Mouse (Mus musculus): Measurements from ENCODE around the gene Aldh1a1. TPM values are rescaled to one million over a fixed set of nuclear protein-coding genes. Genes with fewer than 3 reads are reported as not detected.
A peak's percentile ranks its signal among the peaks of the same experiment; 100 is the strongest.
"Not testable (repeated sequence)": the region's sequence is repeated elsewhere in the genome, so short reads cannot be mapped to it uniquely, and the experiment has no call there.

Aldh1a1 gene
- total RNA-seq (2021), result 10 to 100 TPM; 43.8 TPM
- long read RNA-seq, transcript Aldh1a1-206 (16 exons, 2,358 nt), result major isoform, 15 of 60 reads
- long read RNA-seq, partial matches to known transcripts, result 3 of 60 reads
- long read RNA-seq, other reads (novel, unspliced or antisense), result 40 of 60 reads

DNA sequence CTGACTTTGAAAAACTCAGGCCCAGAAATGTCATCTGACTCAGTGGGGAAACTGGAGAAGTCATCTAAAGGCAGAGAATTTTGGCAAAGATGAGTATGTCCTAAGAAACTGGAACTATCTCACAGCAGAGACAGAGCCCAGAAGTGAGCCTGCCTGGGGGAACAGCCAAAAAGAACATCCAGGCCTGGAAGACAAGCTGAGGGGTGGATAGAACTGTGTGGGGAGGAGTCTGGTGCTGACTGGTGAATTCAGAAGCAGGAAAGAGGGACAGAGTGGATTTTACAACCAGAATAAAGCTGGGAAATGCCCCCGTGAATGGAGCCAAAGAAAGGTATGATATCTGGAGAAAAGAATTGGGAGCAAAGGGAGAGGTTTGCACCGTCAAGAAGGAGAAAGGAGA, at the start of gene Aldh1a1:
Aldh1a1 (plus strand) TSS at position 225 of the 400 bp plus-strand sequence.
- peak in 1 of 2 experiments; percentile 9 for DNase-seq (ENCODE audit: low spot score in 2 of 2)

DNA sequence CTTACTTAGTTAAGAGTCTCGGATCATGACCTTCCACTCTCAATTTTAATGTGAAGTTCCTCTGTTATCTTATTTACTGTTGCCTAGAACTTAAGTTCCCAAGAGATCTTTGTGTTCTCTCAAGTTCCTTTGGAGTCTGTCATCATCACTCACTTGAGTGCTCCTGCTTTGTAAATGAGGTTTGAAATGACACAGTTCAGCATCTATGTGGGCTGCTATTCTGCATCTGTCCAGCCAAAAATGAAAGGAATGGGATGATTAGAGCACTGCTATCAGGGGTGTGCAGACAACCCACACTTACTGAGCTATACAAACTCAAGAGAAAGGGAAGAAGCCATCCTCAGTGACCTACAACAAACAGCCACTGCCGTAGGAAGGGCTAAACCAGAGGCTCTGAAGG, 44.7 kb upstream of the Aldh1a1 start:
- no peak for DNase-seq (ENCODE audit: low spot score in 2 of 2)

- peak in 1 of 2 experiments; percentile 44 for DNase-seq (ENCODE audit: low spot score in 2 of 2)
Observed at GRCm38 (mm10) chr19:20449546-20449945, 43.0 kb upstream of the Aldh1a1 start.

DNA sequence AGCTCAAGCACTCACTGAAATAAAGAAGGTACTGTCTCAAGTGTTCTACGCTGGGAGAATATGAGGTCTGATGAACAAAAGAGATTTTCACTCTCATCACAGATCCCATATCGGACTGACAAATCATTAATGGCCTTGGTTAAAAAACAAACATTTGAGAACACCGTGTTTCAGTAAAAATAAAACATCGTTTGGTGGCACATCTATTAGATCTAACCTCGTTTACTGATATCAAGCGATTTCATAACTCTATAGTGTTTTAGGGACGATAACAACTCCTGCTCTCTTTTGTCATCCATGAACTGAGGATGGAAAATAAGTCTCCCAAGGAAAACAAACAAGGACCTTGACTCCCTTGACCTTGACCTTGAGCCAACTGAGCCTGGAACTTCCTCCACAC, 41.5 kb upstream of the Aldh1a1 start:
- DNase-seq (ENCODE audit: low spot score in 2 of 2), result no peak

- no peak for DNase-seq (ENCODE audit: low spot score in 2 of 2)
Observed at GRCm38 (mm10) chr19:20484497-20484896, 8.0 kb upstream of the Aldh1a1 start.

DNA sequence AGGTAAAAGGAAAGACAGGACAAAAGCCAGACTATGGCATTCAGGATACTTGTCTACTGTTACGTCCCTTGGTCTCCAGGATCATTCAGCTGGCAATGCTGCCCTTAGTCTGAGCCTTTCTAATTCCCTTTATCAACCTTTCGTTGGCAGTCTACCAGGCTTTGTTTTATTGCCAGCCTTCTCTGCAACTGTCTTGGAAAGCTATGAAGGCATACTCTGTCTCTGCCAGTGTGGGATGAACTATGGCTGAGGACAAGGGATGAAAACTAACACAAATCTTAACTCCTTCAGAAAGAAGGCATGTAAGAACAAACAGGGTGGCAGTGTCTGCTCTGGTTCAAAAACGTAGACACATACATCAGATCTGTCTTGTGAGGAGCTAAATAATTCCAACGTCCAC, 565 bp upstream of the Aldh1a1 start:
- DNase-seq (ENCODE audit: low spot score in 2 of 2), result no peak

DNA sequence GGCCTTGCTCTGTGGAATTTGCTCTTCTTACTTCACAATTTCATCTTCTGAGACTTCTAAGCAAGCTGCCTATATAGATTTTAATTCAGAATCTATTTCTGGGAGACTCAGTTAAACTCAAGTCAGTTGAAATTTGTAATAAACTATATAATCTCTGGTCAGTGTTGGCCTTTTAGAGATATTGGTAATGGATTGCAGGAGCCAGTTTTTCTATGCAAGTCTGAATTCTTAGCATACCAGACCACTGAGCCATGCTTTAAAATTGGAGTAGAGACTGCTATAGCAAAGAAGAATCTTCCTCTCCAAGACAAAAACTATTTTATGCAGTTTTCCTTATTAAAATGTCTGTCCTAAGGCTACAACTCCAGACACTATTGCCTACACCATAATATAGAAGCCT, 4.0 kb downstream of the Aldh1a1 start:
- DNase-seq (ENCODE audit: low spot score in 2 of 2), result no peak

DNA sequence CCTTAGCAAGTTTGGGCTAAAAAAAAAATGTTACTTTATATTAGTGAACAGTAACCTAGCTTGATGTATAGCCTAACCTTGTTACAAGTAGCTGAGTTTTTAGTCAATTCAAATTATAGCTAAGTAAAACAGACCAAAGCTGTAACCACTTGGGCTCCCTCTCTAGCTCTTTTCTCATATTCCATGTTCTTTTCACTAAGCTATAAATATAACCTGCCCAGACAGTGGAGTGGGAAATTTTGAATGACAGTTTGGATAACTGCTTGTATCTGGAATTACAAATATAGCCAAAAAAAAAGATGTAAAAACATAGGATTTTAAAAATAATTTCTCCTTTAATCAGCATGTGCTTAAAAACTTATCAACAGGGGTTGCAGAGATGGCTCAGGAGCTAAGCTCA, 12.8 kb downstream of the Aldh1a1 start:
- peak in 1 of 2 experiments; percentile 38 for DNase-seq (ENCODE audit: low spot score in 2 of 2)

DNA sequence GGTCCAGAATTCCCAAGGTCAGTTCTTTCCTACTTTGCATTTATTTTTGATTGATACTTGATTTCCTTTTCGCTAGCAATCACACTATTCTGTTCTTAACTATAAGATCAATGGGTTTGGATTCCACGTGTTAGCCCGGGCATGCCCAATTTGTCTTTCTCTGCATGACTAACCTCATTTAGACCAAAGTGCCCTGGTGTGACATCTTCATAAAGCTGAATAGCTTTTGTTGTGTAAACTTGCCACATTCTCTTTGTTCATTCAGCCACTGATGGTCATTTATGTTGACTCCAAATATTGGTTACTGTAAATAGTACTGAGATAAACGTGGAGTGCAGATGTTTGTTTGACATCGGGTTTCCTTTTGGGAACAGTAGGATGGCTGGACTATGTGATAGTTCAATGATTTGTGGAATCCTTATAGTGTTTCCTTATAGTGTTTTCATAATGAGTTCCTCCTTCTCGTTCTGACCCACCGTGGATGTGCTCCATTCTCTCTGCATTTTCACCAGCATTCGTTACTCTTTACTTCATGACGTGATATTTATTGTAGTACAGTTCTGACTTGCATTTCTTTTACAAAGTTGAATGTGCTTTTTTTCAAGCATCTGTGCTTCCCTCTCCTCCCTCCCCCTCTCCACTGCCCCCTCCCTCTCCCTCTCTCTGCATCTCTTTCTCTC, 14.6 kb downstream of the Aldh1a1 start:
- DNase-seq (ENCODE audit: low spot score in 2 of 2), result no peak

GRCm38 (mm10) chr19:20508609-20509008, 16.1 kb downstream of the Aldh1a1 start:
- no peak for DNase-seq (ENCODE audit: low spot score in 2 of 2)

GRCm38 (mm10) chr19:20511971-20512370, 19.5 kb downstream of the Aldh1a1 start:
- no peak for DNase-seq (ENCODE audit: low spot score in 2 of 2)

DNA sequence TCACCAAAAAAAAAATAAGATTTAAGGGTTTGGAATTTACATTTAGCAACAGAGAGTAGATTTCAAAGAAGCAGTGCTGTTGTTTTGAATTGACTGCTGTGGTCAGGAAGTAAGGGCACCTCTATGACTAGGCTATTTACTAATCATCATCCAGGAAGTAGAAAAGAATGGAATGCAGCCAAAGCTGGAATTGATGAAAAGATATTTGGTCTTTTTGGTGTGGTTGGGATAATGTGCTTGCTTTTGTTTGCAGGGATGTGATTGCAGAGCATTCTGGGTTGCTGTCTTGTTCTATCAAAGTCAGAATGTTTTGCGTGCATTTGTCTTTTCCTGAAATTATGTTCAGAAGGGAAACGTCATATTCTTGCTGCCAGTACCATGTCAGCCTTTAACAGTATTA, 20.7 kb downstream of the Aldh1a1 start:
- no peak for DNase-seq (ENCODE audit: low spot score in 2 of 2)

GRCm38 (mm10) chr19:20513688-20514361, 21.3 kb downstream of the Aldh1a1 start:
- DNase-seq (ENCODE audit: low spot score in 2 of 2), result no peak

DNA sequence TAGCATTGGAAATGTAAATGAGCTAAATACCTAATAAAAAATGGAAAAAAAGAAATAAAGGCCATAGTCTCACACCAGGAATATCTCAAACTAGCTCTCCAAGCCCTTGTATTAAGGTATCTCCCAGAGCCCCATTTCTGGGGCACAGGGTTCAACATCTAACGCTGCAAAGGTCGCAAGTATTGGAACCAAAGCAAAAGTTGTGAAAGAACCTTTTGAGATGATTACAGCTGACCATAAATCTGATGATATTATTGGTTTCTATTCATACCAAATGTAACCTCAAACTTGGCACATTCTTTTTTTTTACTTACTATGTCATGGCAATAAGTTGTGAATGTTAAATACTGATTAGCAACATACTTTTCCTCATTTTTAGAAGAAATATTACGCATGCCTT, 24.0 kb downstream of the Aldh1a1 start:
- DNase-seq (ENCODE audit: low spot score in 2 of 2), result no peak

DNA sequence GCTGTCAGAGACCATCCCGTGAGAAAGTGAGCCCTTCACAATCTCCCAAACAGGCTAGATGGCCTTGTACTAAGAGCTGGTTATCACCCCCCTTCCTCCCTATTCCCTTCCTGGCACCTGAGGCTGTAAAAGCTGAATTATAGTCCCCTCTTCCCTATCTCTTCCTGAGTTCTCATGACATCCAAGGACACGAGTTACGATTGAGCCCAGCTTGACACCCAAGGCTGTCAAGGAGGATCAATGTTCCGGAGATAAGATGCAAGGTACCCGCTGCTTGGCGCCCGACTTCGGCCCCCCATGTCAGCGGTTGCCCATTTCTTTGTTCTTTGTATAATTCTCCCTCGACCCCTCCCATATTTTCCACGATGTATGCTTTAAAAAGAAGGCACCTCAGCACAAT, 36.6 kb downstream of the Aldh1a1 start:
- not testable (repeated sequence) for DNase-seq (ENCODE audit: low spot score in 2 of 2)

DNA sequence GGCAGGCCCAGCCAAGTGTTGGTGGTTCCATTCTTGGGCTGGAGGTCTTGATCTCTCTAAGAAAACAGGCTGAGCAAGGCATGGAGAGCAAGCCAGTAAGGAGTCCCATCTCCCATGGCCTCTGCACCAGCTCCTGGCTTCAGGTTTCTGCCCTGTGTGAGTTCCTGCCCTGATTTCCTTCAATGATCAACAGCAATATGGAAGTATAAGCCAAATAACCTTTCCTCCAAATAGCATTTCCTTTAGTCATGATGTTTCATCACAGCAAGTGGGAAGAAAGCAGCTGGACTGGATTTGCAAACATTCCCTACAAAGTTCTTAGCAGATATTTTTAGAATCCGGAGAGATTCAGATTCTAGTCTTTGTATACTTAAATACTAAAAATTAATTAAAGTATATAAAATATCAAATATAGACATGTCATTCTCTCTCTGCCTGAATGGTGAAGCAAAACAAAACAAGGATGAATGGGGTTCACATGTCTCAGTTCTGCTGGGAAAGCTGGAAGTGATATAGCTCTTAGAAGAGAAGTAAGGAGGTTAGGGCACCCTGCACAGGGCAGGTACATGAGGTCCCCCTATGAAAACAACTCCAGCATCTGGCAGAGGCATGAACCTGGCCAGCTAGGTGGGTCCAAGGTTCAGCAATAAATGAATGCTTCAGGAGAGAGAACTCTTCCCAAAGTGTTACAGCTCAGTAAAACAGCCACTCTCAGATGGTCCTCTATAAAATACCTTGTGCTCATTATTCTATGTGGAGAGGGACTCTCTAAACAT, 37.6 kb downstream of the Aldh1a1 start:
- DNase-seq (ENCODE audit: low spot score in 2 of 2), result no peak

GRCm38 (mm10) chr19:20536538-20536937, 44.0 kb downstream of the Aldh1a1 start:
- peak; percentile 46 to 47 for DNase-seq (ENCODE audit: low spot score in 2 of 2)

DNA sequence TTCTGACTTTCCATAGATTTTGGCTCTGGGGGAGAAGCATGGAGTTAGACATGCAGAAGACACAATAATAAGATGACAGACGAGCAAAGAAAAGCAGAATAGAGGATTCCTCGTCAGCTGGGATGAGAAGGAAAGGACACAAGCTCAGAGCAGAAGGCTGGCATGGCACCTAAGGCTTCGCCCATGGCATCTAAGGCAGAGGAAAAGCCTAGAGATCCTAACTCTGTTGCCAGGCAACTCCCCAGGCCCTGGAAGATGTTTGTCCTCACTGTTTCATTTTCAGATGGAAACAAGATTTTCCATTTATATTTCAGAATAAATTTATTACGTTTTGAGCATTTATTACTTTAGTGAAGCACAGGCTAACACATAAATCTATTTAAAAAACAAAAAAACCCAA, 48.5 kb downstream of the Aldh1a1 start:
- no peak for DNase-seq (ENCODE audit: low spot score in 2 of 2)

DNA sequence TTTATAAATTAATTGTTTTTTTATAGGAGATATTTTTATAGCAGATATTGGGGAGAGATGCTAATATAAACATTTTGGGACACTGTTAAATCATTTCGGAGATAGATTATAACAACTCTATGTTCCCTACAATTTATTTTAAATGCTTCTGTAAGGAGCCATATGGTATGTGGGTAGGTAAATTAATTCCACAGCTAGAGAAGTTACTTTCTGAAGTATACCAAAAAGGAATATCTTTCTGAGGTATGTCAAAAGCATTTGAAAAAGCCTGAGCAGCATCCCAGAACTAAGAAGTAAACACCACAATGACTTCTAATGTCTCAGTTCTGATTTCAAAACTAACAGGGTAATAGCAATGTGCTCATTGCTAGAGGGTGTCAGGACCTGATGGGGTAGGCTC, 49.4 kb downstream of the Aldh1a1 start:
- no peak for DNase-seq (ENCODE audit: low spot score in 2 of 2)

GRCm38 (mm10) chr19:20543816-20544215, 51.3 kb downstream of the Aldh1a1 start:
- DNase-seq (ENCODE audit: low spot score in 2 of 2), result no peak

DNA sequence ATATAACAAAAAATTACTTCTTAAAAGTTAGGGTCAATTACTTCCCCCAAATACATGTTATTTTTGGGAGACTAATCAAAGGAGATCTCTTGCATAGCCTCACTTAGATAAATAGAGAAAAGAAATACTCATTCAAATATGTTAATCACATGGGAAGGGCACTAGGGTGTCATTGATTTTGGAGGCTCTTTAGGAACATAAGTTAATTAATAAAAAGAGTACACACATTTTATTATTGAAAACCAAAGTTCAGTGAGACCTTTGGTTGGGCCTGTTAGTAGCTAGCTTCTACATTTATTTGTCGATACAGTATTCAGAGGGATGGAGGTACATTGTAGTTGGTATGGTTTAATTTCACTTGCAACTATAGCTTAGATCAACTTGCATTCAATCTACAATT, 52.4 kb downstream of the Aldh1a1 start:
- DNase-seq (ENCODE audit: low spot score in 2 of 2), result no peak

DNA sequence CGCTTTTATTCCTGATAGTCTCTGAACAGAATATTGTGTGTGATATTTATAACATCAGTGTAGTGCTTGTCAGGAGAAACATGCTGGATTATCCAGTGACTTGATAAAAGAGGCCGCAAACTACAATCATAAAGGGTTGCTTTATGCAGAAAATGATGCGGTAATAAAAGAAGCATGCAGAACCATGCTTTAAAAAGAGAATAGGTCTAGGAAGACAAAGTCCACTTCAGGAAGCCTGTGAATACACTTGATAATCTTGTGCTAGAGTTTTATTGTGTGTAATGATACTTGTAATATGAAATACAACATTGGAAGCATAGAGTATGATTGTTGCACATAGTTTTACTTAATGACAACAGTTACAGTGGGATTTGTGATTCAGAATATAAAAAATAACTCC, 54.5 kb downstream of the Aldh1a1 start:
- no peak for DNase-seq (ENCODE audit: low spot score in 2 of 2)
